Mouse (Mus musculus) layer of hippocampus, adult 9-11 months (tissue): ENCODE measurements around the gene Sytl3.
"Not testable (repeated sequence)": the region's sequence is repeated elsewhere in the genome, so short reads cannot be mapped to it uniquely, and the experiment has no call there.

Experiments
- DNase-seq: peaks from one replicate; pipeline ENCODE4 v3.0.0; 2022

The Sytl3 gene

GRCm38 (mm10) chr17:6696521-6696920 lies 37.6 kb downstream of the Sytl3 start:
- not testable (repeated sequence) for DNase-seq

- DNase-seq = peak; percentile 65
Observed at GRCm38 (mm10) chr17:6697224-6697775, 38.4 kb downstream of the Sytl3 start.

DNA sequence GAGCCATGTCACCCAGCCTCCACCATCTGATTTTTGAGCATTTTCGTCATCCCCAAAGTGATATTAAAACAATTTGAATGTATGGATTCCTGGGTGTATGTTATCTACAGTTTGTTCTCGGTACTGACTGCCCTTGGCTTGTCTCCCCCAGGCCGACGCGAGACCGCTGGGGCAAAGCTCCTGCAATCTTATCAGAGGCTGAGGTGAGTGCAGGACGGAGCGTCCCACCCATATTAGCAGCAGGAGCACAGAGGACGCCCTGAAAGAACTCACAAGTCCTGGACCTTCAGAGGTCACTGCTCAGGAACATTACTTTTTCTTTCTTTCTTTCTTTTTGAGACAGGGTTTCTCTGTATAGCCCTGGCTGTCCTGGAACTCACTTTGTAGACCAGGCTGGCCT lies 40.6 kb downstream of the Sytl3 start:
- DNase-seq = not testable (repeated sequence)

- DNase-seq = not testable (repeated sequence)
Observed at GRCm38 (mm10) chr17:6700077-6700476, 41.2 kb downstream of the Sytl3 start.

GRCm38 (mm10) chr17:6702625-6703221 lies 43.8 kb downstream of the Sytl3 start:
- DNase-seq = not testable (repeated sequence)

DNA sequence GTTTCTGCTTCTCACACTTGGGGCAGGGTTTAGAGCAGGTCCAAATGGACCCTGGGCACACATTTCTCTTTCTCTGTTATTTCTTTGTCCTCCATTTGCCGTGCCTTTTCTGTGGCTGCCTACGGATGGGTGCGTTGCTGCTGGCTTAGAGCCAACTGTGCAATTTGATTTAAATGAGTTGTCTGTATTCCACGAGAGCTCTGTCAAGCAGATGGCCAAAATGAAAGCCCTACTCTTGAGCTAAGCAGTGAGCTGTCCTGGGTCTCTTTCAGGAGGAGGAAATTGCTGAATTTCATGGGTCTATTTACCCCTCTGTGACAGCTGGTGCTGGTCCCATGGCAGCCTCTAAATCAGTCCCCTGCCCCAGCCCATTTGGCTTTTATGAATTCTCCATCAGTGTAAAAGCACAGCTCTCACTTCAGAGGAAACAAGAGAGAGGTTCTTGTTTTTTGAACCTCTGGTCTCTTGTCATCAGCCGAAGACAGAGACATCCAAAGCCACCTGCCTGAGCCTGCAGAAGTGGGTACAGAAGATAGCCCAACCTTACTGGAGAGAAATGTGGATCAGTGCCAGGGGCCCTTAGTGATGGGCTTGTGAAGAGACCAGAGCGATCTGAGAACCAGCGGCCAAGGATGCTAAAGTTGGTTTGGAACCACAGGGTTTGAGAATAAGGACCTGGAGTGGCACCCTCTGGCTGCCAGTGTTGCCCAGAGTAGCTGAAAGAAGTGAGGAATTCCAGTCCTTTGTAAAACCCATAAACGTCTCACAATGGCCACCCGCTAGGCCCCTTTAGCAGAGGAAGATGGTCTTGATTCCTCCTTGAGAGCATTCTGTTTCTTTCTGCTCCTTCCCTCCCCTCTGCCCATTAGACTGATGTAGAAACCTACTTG lies 44.7 kb downstream of the Sytl3 start:
- not testable (repeated sequence) for DNase-seq

DNA sequence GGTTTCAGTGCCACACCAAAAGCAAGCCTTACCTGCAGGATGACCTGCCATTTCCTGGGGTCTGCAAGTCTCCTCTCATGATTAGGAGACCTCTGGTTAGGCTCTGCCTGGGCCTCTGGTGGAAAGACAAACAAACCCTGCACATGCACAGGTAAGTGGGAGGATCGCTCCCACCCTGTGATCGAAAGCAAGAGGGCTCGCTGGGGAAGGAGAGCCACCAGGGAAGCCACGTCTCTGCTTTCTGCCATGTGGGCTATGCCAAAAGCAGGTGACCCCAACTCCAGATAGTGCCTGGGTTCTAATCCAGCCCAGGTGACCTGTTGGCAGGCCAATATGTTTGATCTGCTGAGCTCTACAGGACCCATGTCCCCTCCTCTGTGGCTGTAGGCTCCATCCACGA lies 47.6 kb downstream of the Sytl3 start:
- DNase-seq = not testable (repeated sequence)

DNA sequence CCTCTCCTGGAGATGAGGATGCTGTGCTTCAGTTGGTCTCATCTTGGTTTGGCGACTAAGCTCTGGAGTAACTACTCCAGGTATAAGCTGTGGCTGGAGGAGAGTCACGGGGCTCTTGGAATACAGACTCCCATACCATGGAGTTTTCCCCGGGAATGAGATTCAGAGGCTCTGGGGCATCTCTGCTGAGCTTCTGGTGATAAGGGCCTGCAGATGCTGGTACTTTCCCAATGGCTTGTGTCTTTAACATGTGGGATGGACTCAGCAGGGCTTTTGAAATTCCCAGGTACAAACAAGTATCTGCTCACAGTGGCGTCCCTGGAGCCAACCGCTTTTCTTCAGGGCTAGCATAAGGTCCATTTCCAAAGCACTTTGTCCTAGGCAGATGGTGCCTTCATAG lies 48.5 kb downstream of the Sytl3 start:
- DNase-seq = not testable (repeated sequence)

DNA sequence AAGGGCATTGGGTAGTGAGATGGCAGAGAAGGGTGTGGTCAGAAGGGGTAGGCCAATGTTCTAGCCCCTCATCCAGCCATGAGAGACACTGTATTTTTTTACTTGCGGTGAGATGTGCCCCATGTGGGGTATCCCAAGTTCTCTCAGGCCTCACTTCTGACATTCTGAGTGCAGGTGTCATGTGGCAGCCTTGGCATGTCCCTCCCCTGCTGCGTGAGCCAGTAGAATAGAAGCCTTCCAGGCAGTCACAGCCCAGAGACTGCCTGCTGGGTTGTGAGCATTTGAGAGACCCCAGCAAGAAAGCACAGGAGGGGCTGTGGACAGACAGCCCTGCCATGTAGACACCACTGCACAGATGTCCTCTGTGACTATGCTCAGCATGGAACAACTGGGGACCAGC lies 49.3 kb downstream of the Sytl3 start:
- DNase-seq = not testable (repeated sequence)

GRCm38 (mm10) chr17:6713483-6713882 lies 54.6 kb downstream of the Sytl3 start:
- not testable (repeated sequence) for DNase-seq

DNA sequence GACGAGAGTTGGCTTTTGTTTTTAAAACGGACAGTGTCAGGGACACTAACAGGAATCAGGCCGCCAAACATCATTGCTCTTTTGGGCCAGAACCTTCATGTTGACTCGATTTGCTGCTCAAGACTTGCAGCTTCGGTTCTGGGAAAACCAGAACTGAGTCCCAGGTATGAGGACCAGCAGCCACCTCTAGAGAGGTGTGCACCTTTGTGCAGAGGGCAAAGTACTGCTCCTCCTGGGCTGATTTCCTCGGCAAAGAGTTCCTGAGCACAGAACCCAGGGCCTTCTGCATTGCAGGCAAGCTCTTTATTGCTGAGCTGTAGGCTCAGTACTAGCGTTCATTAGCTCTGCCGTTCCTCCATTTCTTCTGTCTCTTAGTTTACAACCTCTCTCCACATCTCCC lies 55.1 kb downstream of the Sytl3 start:
- not testable (repeated sequence) for DNase-seq

GRCm38 (mm10) chr17:6727996-6728610 lies 69.2 kb downstream of the Sytl3 start:
- DNase-seq = no peak

DNA sequence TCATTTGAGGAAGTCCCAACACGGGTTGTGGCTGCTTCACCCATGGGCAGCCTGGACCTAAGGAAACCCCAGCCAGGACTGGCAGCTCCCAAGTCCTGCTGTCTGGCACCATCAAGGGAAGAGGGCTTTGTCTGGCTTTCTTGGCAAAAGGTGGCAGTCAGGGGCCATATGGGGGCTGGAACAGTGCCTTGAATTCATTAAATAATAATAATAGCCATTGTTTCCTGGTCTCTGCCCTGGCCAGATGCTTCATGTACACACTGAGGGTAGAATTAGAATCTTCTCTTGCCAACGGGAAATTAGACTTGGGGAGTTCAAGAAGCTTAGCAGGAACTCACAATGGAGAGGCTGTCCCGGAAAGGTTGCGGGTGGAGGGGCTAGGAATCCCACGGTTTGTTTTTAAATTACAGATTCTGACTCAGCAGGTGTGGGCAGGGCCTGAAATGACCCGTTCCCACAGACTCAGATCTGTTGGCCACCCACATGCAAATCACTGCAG lies 70.4 kb downstream of the Sytl3 start:
- no peak for DNase-seq

DNA sequence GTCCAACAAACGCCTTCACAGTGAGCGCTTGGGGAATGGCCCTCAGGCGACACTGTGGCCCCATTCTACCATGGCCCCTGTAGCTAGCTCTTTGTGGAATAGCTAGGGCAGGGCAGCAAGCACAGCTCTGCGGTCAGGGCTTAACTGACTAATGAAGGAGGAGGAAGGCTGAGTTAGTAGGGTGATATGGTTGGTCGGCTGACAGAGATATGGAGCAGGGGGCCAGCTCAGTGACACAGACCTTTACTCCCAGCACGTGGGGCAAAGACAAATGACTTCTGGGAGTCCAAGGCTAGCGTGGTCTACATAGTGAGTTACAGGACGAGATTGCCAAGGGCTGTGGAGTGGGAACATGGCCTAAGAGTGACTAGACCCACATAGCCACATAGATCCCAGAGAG lies 72.2 kb downstream of the Sytl3 start:
- no peak for DNase-seq

DNA sequence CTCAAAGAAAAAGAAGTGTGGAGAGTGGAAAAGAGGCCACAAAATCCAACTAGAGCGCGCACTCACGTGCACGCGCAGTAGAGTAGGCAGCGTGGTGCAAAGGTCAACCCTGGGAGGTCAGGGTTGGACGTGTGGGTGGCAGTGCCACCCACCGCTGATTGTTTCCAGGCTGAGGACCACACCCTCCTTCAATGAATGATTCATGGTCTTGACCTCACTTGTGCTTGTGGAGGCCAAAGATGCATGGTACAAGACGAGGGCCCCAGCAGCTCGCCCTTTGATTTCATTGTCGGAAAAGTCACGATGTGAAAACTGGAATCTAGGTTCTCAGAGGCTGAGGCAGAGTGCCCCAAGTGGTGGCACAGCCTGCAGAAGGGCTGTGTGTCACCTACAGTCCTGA lies 72.7 kb downstream of the Sytl3 start:
- DNase-seq = no peak

- DNase-seq = no peak
Observed at GRCm38 (mm10) chr17:6732665-6733064, 73.8 kb downstream of the Sytl3 start.

DNA sequence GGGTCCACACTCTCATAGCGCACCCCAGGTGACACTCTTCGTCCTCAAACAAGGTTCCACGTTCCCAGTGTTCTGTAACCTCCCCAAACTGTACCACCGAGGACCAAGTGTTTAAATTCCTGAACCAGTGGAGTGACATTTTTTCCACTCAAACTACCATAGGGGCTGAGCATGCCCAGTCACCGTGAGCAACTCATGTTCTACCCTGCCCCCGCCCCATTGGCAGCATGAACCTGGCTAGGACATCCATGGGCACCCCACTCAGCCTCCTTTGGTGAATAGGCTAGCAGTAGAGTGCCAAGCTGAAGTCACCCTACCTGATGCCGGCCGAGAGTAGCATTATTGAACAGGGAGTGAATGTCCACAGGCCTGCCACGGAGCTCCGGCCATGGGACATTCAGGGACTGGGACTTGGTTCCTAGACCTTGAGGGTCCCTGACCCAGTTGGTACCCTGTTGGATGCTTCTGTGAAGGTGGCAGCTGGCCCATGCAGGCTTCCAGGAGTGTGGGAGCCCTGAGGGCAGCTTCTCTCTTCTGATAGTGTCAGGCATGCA lies 74.5 kb downstream of the Sytl3 start:
- DNase-seq = no peak

DNA sequence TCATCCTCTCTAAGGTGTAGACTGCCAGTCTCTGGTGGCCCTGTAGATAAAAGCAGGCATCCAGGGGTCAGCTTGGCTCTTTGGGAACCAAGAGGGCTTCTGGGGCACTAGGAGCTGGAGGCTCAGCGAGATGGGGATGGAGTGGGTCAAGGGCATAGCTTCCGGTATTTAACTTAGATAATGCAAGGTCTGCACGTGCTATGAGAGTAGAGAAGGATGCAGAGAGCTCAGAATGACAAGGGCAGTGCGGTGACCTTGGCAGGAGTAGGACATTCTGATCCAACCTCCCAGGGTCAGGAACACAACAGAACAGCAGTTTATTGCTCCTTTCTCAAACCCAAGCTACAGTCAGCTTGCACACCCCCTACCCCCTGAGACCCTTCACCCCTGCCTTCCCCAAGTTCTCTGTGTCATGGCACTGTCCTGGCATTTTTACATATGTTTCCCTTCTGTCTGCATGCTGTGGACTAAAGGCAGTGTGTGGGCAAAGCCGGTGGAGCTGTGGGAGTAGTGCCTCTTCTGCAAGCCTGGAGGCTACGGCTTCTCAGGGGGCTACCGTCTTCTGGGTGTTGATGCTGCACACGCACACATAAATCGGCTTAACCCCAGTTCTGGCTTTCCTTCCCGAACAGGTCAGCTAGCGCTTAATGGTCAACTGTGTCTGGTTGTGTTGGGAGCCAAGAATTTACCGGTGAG lies 76.0 kb downstream of the Sytl3 start:
- DNase-seq = no peak

- no peak for DNase-seq
Observed at GRCm38 (mm10) chr17:6736306-6737272, 77.7 kb downstream of the Sytl3 start.

DNA sequence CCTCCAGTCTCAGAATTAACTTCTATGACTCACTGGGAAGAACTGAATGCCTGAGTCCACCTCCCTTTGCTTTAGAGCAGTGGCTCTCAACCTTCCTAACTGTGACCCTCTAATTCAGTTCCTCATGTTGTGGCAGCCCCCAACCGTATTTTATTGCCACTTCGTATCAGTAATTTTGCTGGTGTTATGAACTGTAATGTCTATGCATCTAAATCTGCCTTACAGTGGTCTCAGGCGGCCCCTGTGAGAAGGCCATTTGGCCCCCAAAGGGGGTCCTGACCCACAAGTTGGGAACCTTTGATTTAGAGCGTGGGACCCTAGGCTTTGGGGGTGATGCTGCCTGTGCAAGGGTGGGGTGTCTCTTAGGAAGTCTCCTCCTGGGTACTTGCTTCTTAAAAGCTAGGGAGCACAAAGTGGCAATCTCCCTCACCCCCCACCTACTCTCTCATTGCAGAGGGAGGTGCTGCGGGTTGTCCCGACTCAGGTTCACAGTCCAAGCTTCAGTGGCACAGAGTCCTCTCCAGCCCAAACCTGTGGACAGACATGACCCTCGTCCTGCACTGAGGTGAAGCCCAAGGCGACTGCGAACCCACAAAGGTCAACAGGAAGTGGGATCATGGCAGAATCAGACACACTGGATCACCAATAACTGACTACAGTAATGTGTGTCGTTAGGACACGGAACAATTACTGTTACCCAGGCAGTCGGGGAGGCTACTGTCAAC lies 78.5 kb downstream of the Sytl3 start:
- no peak for DNase-seq
